Mouse (Mus musculus) embryonic facial prominence, embryonic 14.5 days (tissue): ENCODE data around the gene Ppie. TPM values are rescaled to one million over a fixed set of nuclear protein-coding genes. Genes with fewer than 3 reads are reported as not detected.

ENCODE experiments used
- ATAC-seq: fragments of 200-750 bp; cut with Nextera tagmentation; 2 replicates; pipeline ENCODE4 v1.8.0; 2017; ENCODE audit warnings: low read depth, moderate number of reproducible peaks, moderate TSS enrichment
- DNase-seq: peaks from one replicate; pipeline ENCODE4 v3.0.0-alpha.2; 2015; ENCODE audit warnings: low spot score
- H3K27ac ChIP-seq: fragments of 300-500 bp; sonication (generic); replicated peaks from 2 replicates; pipeline ENCODE4 v1.5.1; 2014; ENCODE audit warnings: low read depth, mild to moderate bottlenecking, low read length, moderate library complexity
- H3K27me3 ChIP-seq: fragments of 300-500 bp; sonication (generic); replicated peaks from 2 replicates; pipeline ENCODE4 v1.6.1; 2014; ENCODE audit warnings: low read length; ENCODE audit not compliant: control insufficient read depth, insufficient read depth
- H3K36me3 ChIP-seq: fragments of 300-500 bp; sonication (generic); 2 replicates; pipeline ENCODE4 v1.6.1; 2014; ENCODE audit warnings: low read length, mixed read lengths; ENCODE audit not compliant: control insufficient read depth, insufficient read depth
- H3K4me1 ChIP-seq: fragments of 300-500 bp; sonication (generic); 2 replicates; pipeline ENCODE4 v1.6.1; 2014; ENCODE audit warnings: antibody characterized with exemption, low read length; ENCODE audit not compliant: control insufficient read depth, insufficient read depth
- H3K4me2 ChIP-seq: fragments of 300-500 bp; sonication (generic); 2 replicates; pipeline ENCODE4 v1.6.1; 2014; ENCODE audit warnings: low read depth, mild to moderate bottlenecking, low read length, moderate library complexity, mixed read lengths
- H3K4me3 ChIP-seq: fragments of 300-500 bp; sonication (generic); 2 replicates; pipeline ENCODE4 v1.5.1; 2014; ENCODE audit warnings: low read depth, mild to moderate bottlenecking, low read length
- H3K9ac ChIP-seq: fragments of 300-500 bp; sonication (generic); 2 replicates; pipeline ENCODE4 v1.6.1; 2014; ENCODE audit warnings: low read depth, mild to moderate bottlenecking, low read length, moderate library complexity, mixed read lengths
- H3K9me3 ChIP-seq: fragments of 300-500 bp; sonication (generic); 2 replicates; pipeline ENCODE4 v1.6.1; 2016; ENCODE audit warnings: low read length; ENCODE audit not compliant: control insufficient read depth
- WGBS: fragments of 180-500 bp; shearing (Covaris S2); extraction: QIAGEN DNeasy Blood & Tissue Kit; methylation state at CpG from one replicate; pipeline ENCODE4 v1.1.7; 2014; 5-methylcytosine and 5-hydroxymethylcytosine counted together
- polyA plus RNA-seq: library from polyadenylated mRNA; unstranded; fragments of >200 nt; fragmentation: Nextera tagmentation; extraction: Ambion mirVana; gene quantifications from 2 replicates; pipeline ENCODE4 v1.2.1, GENCODE M21; 2014

Gene Ppie
- polyA plus RNA-seq, result 77.8 and 84.3 TPM in 2 replicates

- Histone ChIP-seq H3K4me1 (peaks cover 16% of the 10 kb centered on the region), H3K4me2 (peak within 1 kb of the TSS; percentile 86), H3K27ac (peak within 1 kb of the TSS; percentile 89), H3K4me3 (peak within 1 kb of the TSS; percentile 68), H3K9ac (peak within 1 kb of the TSS; percentile 75), H3K27me3 (no peaks in the 10 kb centered on the region), H3K36me3 (peaks cover 22% of the 10 kb centered on the region), H3K9me3 (no peaks in the 10 kb centered on the region)
- DNase-seq (peak; percentile 95), ATAC-seq (peak; percentile 98)
- under 1% methylated on average over 34 of the region's 34 CpGs for WGBS
Observed at GRCm38 (mm10) chr4:123139513-123140154, at the start of gene Ppie. TSS of gene Ppie (minus strand) at chr4:123139951.

DNA sequence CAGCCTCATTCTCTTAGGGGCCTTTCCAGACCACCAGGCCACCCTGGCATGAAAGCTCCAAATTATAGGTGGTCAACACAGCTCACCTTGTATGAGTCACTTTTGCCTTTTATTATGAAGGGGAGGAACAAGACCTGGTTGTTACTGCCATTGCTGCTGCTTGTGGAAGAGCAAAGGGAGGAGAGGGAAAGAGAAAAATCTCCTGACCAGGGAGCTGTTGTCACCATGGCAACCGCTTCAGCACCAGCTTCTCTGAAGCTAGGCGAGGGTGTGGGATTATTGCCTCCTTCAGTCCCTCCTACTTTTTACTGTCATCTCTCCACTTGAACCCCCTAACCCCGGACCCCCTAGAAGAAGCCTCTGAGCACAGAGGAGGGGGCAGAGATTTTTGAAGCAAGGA lies 45.1 kb upstream of the Ppie start:
- H3K27me3 ChIP-seq, result peaks cover 62% of the 10 kb centered on the region
- 44% methylated on average over 3 of the region's 3 CpGs for WGBS
- ATAC-seq, result no peak
- no peak for DNase-seq
- H3K4me2 ChIP-seq, result no peak overlapping the region
- H3K27ac ChIP-seq, result no peak overlapping the region
- no peak overlapping the region for H3K4me3 ChIP-seq
- H3K9me3 ChIP-seq, result no peaks in the 10 kb centered on the region
- H3K4me1 ChIP-seq, result peaks cover 12% of the 10 kb centered on the region; the same call in 1 of the 2 replicates
- no peaks in the 10 kb centered on the region for H3K36me3 ChIP-seq
- H3K9ac ChIP-seq, result no peak overlapping the region

DNA sequence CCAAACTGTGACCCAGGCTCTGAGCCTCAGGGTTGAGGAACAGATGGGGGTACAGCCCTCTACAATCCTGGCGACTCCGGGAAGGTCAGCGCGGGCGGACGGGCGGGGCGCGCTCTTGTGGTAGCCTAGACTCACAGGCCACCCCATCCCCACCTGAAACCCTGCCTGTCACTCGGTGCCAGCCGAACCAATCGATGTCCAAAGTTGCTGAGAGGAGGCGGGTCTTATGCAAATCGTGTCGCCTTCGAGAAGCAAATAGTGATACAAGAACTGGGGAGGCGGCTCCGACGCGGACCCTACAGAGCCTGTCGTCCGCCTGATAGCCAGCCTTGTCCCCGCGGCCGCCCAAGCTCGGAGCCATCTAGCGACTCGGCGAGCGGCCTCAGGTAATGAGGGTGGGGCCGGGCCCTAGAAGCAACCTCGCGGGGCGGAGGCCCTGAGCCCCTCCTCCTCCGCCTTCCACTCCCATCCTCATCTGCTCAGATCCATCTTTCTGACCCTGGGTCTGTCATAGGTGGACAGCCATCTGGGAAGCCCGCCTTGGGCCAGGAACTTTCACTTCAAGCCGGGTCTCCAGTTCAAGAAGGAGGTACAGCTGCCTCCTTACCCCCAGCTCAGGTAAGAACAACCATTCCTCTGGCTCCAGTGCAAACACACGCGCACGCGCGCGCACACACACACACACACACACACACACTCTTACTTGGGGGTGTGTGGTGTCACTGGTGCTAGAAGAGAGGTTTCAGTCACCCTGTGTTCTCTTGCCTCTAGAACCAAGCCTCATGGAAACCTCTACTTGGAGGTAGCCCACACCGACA lies 43.7 kb upstream of the Ppie start:
- Histone ChIP-seq H3K36me3 (no peaks in the 10 kb centered on the region), H3K27me3 (peaks cover 62% of the 10 kb centered on the region), H3K4me2 (peak overlapping the region; percentile 79), H3K9ac (peak overlapping the region; percentile 15), H3K4me3 (peak overlapping the region; percentile 44), H3K9me3 (no peaks in the 10 kb centered on the region), H3K27ac (no peak overlapping the region), H3K4me1 (peaks cover 12% of the 10 kb centered on the region; the same call in 1 of the 2 replicates)
- DNase-seq (peak; percentile 89), ATAC-seq (peak; percentile 93)
- WGBS, result 10% methylated on average over 42 of the region's 44 CpGs

DNA sequence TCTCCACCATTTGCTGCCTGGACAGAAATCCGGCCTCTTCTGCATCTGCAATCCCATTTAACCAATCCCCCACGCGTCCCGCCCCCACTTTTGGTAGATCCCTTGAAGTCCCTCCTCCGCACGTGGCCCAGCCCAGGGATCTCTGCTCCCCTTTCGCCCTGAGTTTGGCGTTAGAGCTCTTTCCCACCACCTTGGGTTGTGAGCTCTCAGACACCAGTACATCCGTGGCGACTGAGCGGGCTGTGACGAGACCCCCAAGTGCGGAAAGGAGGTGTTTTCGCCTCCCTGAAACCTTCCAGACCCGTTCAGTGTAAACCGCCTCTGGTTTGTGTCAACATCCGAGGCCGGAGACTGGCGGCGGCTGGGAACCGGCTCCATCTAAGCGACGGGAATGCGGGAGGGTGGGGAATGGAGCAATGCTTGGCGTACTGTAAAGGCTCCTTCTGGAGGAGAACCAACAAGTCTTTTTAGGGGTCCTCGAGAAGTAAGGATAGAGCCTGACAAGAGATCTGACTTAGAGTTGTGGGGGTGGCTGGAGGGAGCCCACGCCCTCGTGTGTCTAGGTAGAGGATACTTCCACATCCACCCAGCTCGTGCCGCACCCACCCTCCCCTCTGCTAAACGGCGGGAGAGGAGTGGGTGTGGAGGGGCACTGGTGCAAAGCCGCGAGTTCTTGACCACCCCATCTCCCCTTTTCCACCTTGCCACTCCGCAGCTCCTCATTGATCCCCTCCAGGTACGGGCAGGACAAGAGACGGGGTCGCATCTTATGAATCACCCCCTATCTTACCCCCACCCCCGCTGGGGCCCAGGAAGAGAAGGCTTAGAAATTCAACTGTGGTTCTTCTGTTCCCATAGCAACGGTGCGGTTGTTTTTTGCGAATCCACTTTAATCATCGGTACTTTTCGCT lies 42.8 kb upstream of the Ppie start, which contains the start of gene Hpcal4:
Gene Hpcal4, plus strand, starts transcription at position 900 of the 911 bp plus-strand sequence.
- Histone ChIP-seq H3K36me3 (no peaks in the 10 kb centered on the region), H3K9me3 (no peaks in the 10 kb centered on the region), H3K4me3 (peak within 1 kb of the TSS; percentile 44), H3K4me1 (peaks cover 12% of the 10 kb centered on the region; the same call in 1 of the 2 replicates), H3K27ac (no peak within 1 kb of the TSS), H3K4me2 (peak within 1 kb of the TSS; percentile 79), H3K27me3 (peaks cover 62% of the 10 kb centered on the region), H3K9ac (peak within 1 kb of the TSS; percentile 15)
- under 1% methylated on average over 42 of the region's 44 CpGs for whole genome bisulfite sequencing
- peak; percentile 50 for DNase-seq
- ATAC-seq, result peak; percentile 54

GRCm38 (mm10) chr4:123171811-123172210 lies 32.1 kb upstream of the Ppie start:
- H3K9me3 ChIP-seq, result peaks cover 8% of the 10 kb centered on the region; the same call in 1 of the 2 replicates
- DNase-seq, result no peak
- H3K4me2 ChIP-seq, result no peak overlapping the region
- no peak for ATAC-seq
- H3K4me3 ChIP-seq, result no peak overlapping the region
- H3K4me1 ChIP-seq, result no peaks in the 10 kb centered on the region
- no peak overlapping the region for H3K9ac ChIP-seq
- peaks cover 4% of the 10 kb centered on the region; the same call in 1 of the 2 replicates for H3K27me3 ChIP-seq
- H3K27ac ChIP-seq, result no peak overlapping the region
- no peaks in the 10 kb centered on the region for H3K36me3 ChIP-seq

- ATAC-seq (no peak), DNase-seq (no peak)
- Histone ChIP-seq H3K9me3 (peaks cover 3% of the 10 kb centered on the region; the same call in 1 of the 2 replicates), H3K4me1 (peaks cover 4% of the 10 kb centered on the region; the same call in 1 of the 2 replicates), H3K36me3 (no peaks in the 10 kb centered on the region), H3K27me3 (no peaks in the 10 kb centered on the region), H3K27ac (no peak overlapping the region), H3K4me3 (no peak overlapping the region), H3K9ac (no peak overlapping the region), H3K4me2 (no peak overlapping the region)
- WGBS, result 88% methylated on average over 15 of the region's 15 CpGs
Observed at GRCm38 (mm10) chr4:123164157-123164556, 24.4 kb upstream of the Ppie start.

GRCm38 (mm10) chr4:123162305-123162917 lies 22.7 kb upstream of the Ppie start:
- Histone ChIP-seq H3K27me3 (no peaks in the 10 kb centered on the region), H3K27ac (no peak overlapping the region), H3K9ac (no peak overlapping the region), H3K4me2 (peak overlapping the region; percentile 26; the same call in 1 of the 2 replicates), H3K4me1 (peaks cover 4% of the 10 kb centered on the region; the same call in 1 of the 2 replicates), H3K4me3 (no peak overlapping the region), H3K9me3 (no peaks in the 10 kb centered on the region), H3K36me3 (no peaks in the 10 kb centered on the region)
- WGBS, result 20% methylated on average over 15 of the region's 15 CpGs
- DNase-seq, result no peak
- no peak for ATAC-seq
